Comparison of ENCODE assay signal across 41 mouse cellular contexts in the genomic region with DNA sequence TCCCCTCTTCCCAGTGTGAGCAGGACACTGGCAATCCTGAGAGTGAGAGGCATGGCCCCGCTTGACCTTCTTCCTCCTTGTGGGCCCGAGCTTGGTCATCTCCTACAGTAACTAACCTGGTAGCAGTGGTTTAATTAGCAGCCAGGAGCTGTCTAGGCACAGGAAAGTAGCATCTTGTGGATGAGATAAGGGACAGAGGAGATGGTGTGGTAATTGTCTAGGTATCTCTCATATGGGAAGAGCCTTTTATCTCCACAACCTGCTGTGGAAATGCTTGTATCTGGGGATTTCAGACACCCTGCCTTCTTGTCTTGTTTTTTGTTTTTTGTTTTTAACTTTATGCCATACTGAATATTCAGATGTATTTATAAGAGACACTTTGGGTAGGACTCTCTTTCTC. TPM values are rescaled to one million over a fixed set of nuclear protein-coding genes. Genes with fewer than 3 reads are reported as not detected.
"Had no signal": no experiment of that assay in that cellular context is flagged by ENCODE, and none has a peak within 500 bp of the region (broad histone marks: within the 10 kb centered on the region; RNA-seq: fewer than 3 reads in every experiment).

No protein-coding gene starts in this region.

- H3K4me3 ChIP-seq: heart, adult 2 months; heart, embryonic 13.5 days; heart, embryonic 15.5 days; hindbrain, embryonic 13.5 days; hindbrain, embryonic 15.5 days; limb, embryonic 13.5 days; limb, embryonic 15.5 days; liver, embryonic 12.5 days had no signal

- DNase-seq: gastrocnemius, postnatal 10 days; gastrocnemius, postnatal 25 days; heart, adult 11 months; heart, adult 2 months; heart, postnatal 14 days; heart, postnatal 36 days; kidney, adult 11 months; kidney, adult 8-10 months; kidney, postnatal 14 days; kidney, postnatal 36 days; layer of hippocampus, adult 9-11 months; layer of hippocampus, postnatal 36 days; left cerebral cortex, postnatal 4 days had no signal

- ATAC-seq: hindbrain, postnatal 0 days; intestine, embryonic 16.5 days; liver, embryonic 12.5 days had no signal

- H3K36me3 ChIP-seq: heart, embryonic 13.5 days; heart, embryonic 15.5 days; hindbrain, embryonic 13.5 days; hindbrain, embryonic 15.5 days; limb, embryonic 13.5 days; limb, embryonic 15.5 days; liver, embryonic 12.5 days had no signal

- H3K4me1 ChIP-seq: heart, embryonic 13.5 days; heart, embryonic 15.5 days; limb, embryonic 13.5 days; liver, embryonic 12.5 days had no signal

- H3K27ac ChIP-seq: heart, embryonic 13.5 days; heart, embryonic 15.5 days; hindbrain, embryonic 13.5 days; hindbrain, embryonic 15.5 days; hindbrain, postnatal 0 days; limb, embryonic 13.5 days; limb, embryonic 15.5 days; liver, embryonic 12.5 days had no signal

RNA-seq across cellular contexts. Expression of a gene that starts 2.5 kb away (rescaled TPM):
- total RNA-seq: hematopoietic stem cell, adult 5-6 weeks; liver, adult 2 months had no signal
- polyA plus RNA-seq: hindbrain, embryonic 11.5 days; limb, embryonic 11.5 days; liver, embryonic 12.5 days had no signal

RNA-seq across cellular contexts. Expression of a gene that starts 32.6 kb away (rescaled TPM):
- total RNA-seq: gastrocnemius, adult 18-20 months; heart, postnatal 36 days; hematopoietic stem cell, adult 5-6 weeks; hindbrain, postnatal 0 days; layer of hippocampus, adult 18-20 months; layer of hippocampus, adult 8-10 months; layer of hippocampus, postnatal 14 days; layer of hippocampus, postnatal 36 days; left cerebral cortex, adult 18-20 months; left cerebral cortex, postnatal 25 days; left cerebral cortex, postnatal 4 days; liver, adult 2 months had no signal
- polyA plus RNA-seq: gonadal fat pad, adult 2 months; heart, adult 2 months; heart, embryonic 13.5 days; heart, embryonic 15.5 days; heart, postnatal 0 days; hindbrain, embryonic 11.5 days; hindbrain, embryonic 13.5 days; hindbrain, embryonic 15.5 days; hindbrain, postnatal 0 days; intestine, embryonic 14.5 days; intestine, embryonic 16.5 days; kidney, embryonic 14.5 days; kidney, embryonic 16.5 days; large intestine, adult 2 months; limb, embryonic 11.5 days; limb, embryonic 15.5 days; liver, adult 2 months; liver, embryonic 12.5 days had no signal

RNA-seq across cellular contexts. Expression of a gene that starts 40.9 kb away (rescaled TPM):
- total RNA-seq: gastrocnemius, adult 18-20 months; gastrocnemius, postnatal 10 days; gastrocnemius, postnatal 25 days; heart, adult 2 months; heart, postnatal 14 days; heart, postnatal 36 days; hematopoietic stem cell, adult 5-6 weeks; hindbrain, postnatal 0 days; layer of hippocampus, adult 18-20 months; layer of hippocampus, adult 8-10 months; layer of hippocampus, postnatal 14 days; layer of hippocampus, postnatal 36 days; left cerebral cortex, adult 18-20 months; left cerebral cortex, adult 8-10 months; left cerebral cortex, postnatal 10 days; left cerebral cortex, postnatal 25 days; left cerebral cortex, postnatal 4 days; liver, adult 2 months had no signal
- polyA plus RNA-seq: heart, embryonic 11.5 days; heart, embryonic 15.5 days; hindbrain, embryonic 11.5 days; hindbrain, embryonic 13.5 days; hindbrain, embryonic 15.5 days; hindbrain, postnatal 0 days; intestine, embryonic 14.5 days; intestine, embryonic 16.5 days; kidney, embryonic 14.5 days; kidney, embryonic 16.5 days; limb, embryonic 11.5 days; limb, embryonic 13.5 days; limb, embryonic 15.5 days; liver, adult 2 months; liver, embryonic 12.5 days had no signal
